Mouse (Mus musculus) adrenal gland, adult 18-20 months (tissue): ENCODE measurements around the gene Ado. TPM values are rescaled to one million over a fixed set of nuclear protein-coding genes. Genes with fewer than 3 reads are reported as not detected.

Experiments used
- DNase-seq, 2 experiments: peaks; one replicate each; pipeline ENCODE4 v3.0.0; 2021 to 2022; ENCODE audit warnings: low spot score in 2 of 2
- long read RNA-seq, 2 experiments: library from polyadenylated mRNA; stranded (forward); transcript quantifications; one replicate each; pipeline ENCODE4 v2.0.0; 2021
- total RNA-seq, 2 experiments: library from RNA; stranded (reverse); gene quantifications; 1 replicate in 1 of 2; 2 replicates in 1 of 2; pipeline ENCODE4 v1.2.3; 2021

Gene Ado
- 10 to 100 TPM; 20.0 to 24.4 TPM for total RNA-seq
- long read RNA-seq, experiment 1, full-length matches to known transcripts, result 21 of 21 reads
- long read RNA-seq, experiment 1, partial matches to known transcripts, result 0 of 21 reads
- long read RNA-seq, experiment 1, other reads (novel, unspliced or antisense), result 0 of 21 reads
- long read RNA-seq, experiment 2, full-length matches to known transcripts, result 35 of 37 reads
- long read RNA-seq, experiment 2, partial matches to known transcripts, result 0 of 37 reads
- long read RNA-seq, experiment 2, other reads (novel, unspliced or antisense), result 2 of 37 reads

- DNase-seq, result peak; percentile 86 to 87
These were observed at the start of gene Ado for GRCm38 (mm10) chr10:67548877-67549731. TSS of gene Ado (minus strand) at chr10:67548955.

DNA sequence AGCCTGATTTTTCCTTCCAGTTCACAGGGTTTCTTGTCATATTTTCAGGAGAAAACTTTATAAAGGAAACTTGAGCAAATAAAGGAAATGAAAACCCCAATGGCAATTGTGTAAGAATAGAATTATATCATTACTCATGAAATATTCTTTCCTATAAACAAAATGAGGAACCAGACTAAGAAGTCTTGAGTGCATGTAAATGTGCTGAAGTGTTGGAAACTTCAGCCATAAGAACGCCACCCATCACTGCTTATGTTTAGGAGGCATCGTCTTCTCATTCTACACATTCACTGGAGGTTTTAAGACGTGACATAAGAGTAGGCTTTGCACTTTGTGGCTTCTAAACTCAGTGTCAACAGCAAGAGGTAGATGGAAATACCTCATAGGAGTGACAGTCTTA, 46.5 kb upstream of the Ado start:
- DNase-seq, result no peak

GRCm38 (mm10) chr10:67585873-67586610, 37.3 kb upstream of the Ado start:
- no peak for DNase-seq

GRCm38 (mm10) chr10:67581698-67582285, 33.0 kb upstream of the Ado start:
- no peak for DNase-seq

- no peak for DNase-seq
These were observed 31.1 kb upstream of the Ado start for GRCm38 (mm10) chr10:67579830-67580229.

DNA sequence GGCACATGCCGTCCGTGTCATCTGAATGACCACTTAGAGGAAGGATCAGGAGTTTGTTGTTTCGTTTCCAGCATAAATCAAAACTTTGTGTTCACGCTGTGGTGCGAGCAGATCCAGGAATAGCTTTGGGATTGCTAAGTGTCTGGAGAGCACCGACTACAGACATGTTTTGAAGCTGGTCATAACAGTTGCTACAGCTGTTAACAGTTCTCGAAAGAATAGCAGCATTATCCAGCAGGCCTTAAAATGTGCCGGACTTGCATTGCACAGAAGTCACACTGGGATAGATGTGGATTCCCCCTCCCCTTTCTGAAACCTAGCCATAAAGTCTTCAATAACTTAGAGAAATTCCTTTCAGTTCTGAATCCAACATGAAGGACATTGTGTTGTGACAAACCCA, 24.6 kb upstream of the Ado start:
- no peak for DNase-seq

- DNase-seq, result no peak
These were observed 22.7 kb upstream of the Ado start for GRCm38 (mm10) chr10:67571443-67571842.

- no peak for DNase-seq
These were observed 20.8 kb upstream of the Ado start for GRCm38 (mm10) chr10:67569539-67569938.

DNA sequence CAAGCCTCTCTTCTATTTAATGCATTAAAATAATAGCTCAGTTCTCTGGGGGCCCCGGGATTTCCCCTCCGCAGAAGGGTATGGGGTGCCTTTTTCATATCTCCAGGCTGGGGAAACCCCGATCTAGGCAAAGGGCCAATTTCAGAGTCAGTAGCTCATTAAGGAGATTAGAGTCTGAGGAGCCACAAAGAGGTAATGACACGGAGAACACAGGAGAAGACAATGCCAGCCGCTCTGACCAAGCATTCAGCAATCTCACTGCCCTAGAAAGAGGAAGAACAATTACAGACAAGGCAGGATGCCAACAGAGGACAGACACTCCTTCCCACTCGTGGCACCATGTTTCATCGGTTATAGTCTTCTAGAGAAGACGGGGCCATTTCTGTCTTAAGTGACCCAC, 17.3 kb upstream of the Ado start:
- DNase-seq, result no peak

- DNase-seq, result no peak
These were observed 15.8 kb upstream of the Ado start for GRCm38 (mm10) chr10:67564509-67564908.

DNA sequence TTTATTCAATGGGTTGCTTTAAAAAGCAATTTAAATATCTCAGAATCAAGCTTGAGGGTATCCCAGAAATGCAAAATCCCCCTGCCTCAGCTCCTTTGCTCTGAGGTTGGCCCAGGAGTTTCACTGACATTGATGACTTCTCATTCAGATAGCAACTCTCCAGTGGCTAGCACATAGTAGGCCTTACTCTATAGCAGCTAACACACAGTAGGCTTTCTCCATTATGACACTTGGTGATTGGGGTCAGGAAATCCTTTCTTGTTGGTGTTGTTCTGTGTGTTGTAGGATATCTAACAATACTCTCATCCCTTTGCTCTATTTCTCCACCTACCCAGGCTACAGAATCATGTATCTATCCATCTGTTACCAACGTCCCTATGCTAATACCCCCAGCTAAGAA, 12.4 kb upstream of the Ado start:
- DNase-seq, result no peak

GRCm38 (mm10) chr10:67559765-67560394, 11.1 kb upstream of the Ado start:
- no peak for DNase-seq

DNA sequence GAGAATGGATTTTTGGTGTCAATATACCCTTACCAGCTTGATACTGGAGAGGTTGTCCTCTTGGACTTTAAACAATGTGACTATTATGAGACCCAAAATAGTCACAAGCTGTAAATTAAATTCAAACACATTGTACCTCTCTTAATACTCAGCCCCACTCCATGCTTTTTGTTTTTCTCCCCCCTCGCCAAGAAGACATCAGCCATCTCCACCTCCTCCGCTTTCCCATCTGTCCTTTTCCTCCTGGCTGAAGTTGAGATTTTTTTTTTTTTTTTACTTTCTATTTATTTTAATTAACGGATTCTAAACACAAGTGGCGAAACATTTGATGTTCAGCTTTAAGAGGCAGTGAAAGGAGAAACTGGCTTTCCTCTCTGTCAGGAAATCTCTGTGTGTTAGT, 9.3 kb upstream of the Ado start:
- DNase-seq, result no peak

DNA sequence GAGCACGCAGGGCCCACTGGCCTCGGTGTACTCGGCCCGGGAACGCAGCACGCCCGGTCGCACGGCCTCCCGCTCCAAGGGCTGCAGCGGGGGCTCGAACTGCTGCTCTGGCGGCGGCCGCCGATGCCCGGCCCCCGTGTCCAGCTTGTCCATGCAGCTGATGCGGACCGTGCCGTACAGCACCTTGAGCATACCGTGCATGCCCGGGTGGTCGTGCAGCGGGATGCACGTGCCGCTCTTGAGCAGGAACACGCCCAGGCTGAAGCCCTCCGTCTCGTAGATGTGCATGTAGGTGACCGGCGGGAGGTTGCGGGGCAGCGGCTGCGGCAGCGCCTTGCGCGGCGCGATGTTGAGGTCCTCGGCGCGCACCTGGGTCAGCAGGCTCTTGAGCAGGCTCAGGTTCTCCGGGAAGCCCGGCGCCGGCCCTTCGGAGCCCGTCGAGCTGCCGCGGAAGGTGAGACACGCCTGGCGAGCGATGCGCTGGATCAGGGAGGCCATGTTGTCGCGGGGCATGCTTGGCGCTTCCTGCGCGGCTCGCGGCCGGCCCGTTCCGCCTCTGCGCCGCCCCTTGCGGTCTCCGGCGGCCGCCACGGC, 397 bp downstream of the Ado start:
- peak; percentile 33 to 38 for DNase-seq

GRCm38 (mm10) chr10:67547850-67548260, 900 bp downstream of the Ado start:
- DNase-seq, result peak; percentile 23 to 31

- DNase-seq, result no peak
These were observed 8.2 kb downstream of the Ado start for GRCm38 (mm10) chr10:67540591-67540990.

DNA sequence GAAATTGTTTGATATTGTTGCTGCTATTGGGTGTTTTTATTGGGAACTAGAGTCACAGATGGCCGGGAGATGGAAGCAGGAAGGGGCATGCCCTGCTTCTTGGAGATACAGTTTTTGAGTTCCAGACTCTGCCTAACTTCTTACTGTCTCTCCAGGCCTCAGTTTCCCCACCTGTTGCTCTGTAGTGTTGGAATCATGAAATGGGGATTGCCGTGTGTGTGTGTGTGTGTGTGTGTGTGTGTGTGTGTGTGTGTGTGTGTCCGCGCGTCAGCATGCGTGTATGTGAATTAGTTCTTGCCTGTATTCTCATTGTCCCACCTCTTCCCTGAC, 9.4 kb downstream of the Ado start:
- no peak for DNase-seq

DNA sequence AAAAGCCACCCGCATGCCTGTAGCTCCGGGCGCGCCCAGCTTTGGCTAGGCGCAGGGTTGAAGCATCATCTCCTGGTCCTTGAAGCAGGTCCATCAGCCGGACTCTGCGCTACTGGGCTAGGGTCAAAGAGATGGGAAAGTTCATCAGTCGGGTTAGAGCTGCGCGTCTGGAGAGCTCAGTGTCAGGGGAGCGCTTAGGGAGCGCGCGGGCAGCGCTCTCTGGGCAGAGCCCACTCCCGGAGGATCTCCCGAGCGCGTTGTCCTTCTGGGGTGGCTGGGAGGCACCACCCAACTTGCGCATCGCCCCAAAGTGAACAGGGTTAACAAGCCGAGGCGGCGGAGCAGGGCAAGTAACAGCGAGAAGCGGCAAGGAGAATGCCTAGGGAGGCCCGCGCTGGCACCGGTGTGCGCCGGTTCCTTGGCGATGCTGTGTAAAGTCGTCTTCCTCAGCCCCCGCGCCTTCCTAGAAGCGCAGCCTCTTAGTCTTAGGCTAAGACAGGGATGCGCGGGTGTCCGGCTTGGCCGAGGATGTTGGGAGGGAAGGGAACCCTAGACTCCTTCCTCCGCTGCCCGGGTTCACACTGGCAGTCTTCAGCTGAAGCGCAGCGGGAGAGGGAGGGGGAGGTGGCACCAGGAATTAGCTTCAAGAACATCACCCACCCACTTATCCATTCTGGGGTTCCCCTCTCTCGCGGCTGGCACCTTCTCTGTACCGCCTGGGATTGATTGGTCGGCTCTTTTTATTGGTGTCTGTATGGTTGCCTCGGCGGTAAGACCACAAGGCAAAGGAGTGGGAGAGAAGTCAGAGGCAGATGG, 10.0 kb downstream of the Ado start:
- peak in 1 of 2 experiments; percentile 28 for DNase-seq

DNA sequence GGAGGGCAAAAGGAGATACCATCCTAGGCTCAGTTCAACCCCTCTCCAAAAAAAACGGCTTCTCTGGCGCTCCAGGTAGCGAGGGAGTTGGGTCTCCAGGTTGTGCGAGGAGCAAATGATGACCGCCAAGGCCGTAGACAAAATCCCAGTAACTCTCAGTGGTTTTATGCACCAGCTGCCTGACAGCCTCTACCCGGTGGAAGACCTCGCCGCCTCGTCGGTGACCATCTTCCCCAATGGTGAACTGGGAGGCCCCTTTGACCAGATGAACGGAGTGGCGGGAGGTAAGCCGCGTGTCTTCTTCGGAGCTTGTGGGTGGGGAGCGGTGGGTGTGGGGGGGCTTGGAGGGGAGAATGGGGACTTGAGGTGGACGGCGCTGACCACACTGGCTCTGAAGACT, 10.6 kb downstream of the Ado start:
- DNase-seq, result peak in 1 of 2 experiments; percentile 31
